Mouse (Mus musculus) lung, postnatal 4 days (tissue): Measurements from ENCODE around the gene Sik1.

Source experiments
- DNase-seq, 2 experiments: peaks; one replicate each; pipeline ENCODE4 v3.0.0; 2021

Sik1 gene

DNA sequence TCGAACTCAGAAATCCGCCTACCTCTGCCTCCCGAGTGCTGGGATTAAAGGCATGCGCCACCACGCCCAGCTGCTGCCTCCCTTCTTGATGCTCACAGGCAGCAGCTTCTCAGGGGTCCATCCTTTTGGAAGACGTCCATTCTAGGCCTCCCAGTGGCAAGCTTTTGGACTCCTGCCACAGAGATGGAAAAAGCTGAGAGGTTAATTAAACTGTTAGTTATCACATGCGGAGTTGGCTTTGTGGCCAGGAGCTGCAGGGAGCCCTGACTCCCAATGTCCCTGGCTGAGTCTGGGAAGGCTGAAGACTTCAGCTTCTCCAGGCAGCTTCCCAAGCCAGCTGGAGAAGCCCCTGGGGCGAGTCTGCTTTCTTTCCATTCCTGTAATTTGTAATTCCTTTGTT, 49.6 kb downstream of the Sik1 start:
- peak in 1 of 2 experiments; percentile 58 for DNase-seq

DNA sequence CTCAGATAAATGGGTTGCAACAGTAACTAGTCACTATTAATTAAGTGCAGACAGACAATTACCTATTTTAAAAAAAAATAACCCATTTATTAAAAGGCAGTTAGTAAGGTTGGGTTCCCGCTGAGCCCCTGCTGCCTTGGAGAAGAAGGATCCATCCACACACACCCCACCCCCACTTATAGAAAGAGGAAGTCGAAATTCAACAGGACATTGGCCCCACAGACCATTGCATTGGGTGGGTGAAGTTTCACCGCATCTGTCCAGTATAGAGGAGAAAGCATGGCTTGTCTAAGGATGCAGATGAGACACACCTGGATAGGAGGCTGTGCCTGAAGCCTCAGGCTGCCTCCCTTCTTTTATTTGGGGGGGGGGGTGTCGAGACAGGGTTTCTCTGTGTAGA, 50.0 kb downstream of the Sik1 start:
- DNase-seq: no peak

DNA sequence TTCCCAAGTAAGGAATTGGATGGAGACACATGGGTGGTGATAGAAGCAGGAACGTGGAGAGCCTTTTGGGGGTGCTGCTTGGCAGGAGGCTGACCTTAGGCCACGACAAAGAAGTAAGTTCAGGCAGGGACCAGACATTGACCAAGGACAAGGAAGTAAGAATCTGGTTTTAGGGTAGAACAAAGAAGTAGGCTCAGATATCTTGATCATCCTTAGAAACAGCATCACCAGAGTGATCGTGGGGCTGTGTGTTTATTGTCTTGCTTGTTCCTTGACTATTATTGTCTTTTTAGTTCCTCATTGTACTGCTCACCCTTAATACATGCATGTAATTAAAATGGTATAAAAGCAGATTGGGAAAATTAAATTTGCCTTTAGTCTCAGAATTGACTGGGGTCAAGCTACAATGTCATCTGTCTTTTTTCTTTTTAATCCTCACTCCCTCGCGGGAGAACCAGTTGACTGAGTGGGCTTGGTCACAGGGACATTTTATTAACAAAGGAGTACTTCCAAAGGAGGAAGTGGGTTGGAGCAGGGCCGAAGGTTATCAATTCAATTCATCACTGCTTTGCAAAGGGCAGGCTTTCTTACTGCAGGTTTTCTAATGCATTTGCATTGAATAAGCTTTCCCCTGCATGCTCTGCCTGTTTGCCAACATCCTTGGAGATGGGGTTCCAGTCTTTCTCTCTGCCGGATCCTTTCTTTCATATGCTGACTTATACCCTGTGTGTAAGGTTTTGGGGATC, 53.2 kb downstream of the Sik1 start:
- DNase-seq: no peak

DNA sequence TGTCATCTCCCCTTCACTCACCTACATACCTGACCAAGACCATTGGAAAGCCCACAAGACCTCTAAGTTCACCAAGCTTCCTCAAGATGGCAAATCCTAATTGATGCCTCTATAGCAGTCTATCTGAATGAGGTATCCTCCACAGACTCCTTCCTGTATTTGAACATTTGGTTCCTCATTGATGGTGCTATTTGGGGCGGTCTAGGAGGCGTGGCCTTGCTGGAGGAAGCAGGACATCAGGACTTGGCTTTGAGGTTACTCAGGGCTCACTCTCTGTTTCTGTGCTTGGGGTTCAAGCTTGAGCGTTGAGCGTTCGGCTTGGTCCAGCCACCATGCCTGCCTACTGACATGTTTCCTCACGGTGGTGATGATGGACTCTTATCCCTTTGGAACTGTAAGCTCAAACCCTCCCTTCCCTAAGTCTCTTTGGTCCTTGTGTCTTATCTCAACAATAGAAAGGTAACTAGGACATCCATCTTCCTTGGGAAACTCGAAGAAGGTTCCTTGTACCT, 54.7 kb downstream of the Sik1 start:
- no peak for DNase-seq

DNA sequence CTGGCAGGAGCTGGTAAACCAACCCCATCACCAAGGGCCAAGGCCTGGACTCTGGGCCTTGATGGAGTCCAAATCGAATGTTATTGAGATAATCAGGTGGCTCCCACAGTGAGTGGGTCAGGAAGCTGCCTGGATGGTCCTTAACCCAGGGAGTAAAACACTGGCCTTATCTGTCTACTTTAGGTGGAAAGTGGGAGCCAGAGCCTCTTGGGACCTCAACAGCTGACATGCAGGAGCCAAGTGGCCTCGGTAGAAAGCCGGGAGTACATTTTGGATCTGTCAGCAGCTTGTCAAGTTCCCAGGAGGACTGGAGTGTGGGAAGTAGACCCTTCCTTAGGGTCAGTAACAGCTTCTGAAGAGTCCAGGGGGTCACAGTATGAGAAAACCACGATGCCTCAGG, 59.7 kb downstream of the Sik1 start:
- DNase-seq: no peak
